8 mouse cellular contexts compared by ENCODE assay signal in genomic region chr2:78870443-78871025, GRCm38 (mm10). TPM values are rescaled to one million over a fixed set of nuclear protein-coding genes. Genes with fewer than 3 reads are reported as not detected.
DNase-seq lines count a peak whose midpoint lies in the region; ATAC-seq and TF ChIP-seq lines count a peak whose summit lies in the region.

No protein-coding gene starts in this region.

- H3K9ac ChIP-seq in heart, embryonic 14.5 days (ENCODE audit: low read length) = peak overlapping the region; percentile 98
- H3K9ac ChIP-seq in liver, embryonic 14.5 days (replicated peaks) = peak overlapping the region; percentile 100

- H3K9me3 ChIP-seq in heart, embryonic 14.5 days (ENCODE audit: control insufficient read depth, low read length) = no peaks in the 10 kb centered on the region
- H3K9me3 ChIP-seq in liver, embryonic 14.5 days (ENCODE audit: control insufficient read depth, low read length) = no peaks in the 10 kb centered on the region

- no peak for TF ChIP-seq EP300 in liver, embryonic 14.5 days (IDR thresholded peaks at IDR 0.05; ENCODE audit: low read depth)

- H3K27ac ChIP-seq in heart, embryonic 14.5 days (replicated peaks in 1 of 2; ENCODE audit: control insufficient read depth in 1 of 2, insufficient read depth in 1 of 2, low read depth in 2 of 2, low read length in 2 of 2) = peak overlapping the region; percentile 54 to 99
- H3K27ac ChIP-seq in liver, embryonic 14.5 days = peak overlapping the region; percentile 89

- peaks cover 20% of the 10 kb centered on the region for H3K36me3 ChIP-seq in heart, embryonic 14.5 days (ENCODE audit: control insufficient read depth, insufficient read depth, low read length)
- peaks cover 27% of the 10 kb centered on the region for H3K36me3 ChIP-seq in liver, embryonic 14.5 days (replicated peaks; ENCODE audit: control insufficient read depth, insufficient read depth, low read depth)

- no peaks in the 10 kb centered on the region for H3K27me3 ChIP-seq in heart, embryonic 14.5 days (ENCODE audit: control insufficient read depth, insufficient read depth, low read length)
- H3K27me3 ChIP-seq in liver, embryonic 14.5 days (ENCODE audit: control insufficient read depth, insufficient read depth, low read length) = no peaks in the 10 kb centered on the region

- H3K4me2 ChIP-seq in heart, embryonic 14.5 days (ENCODE audit: low read length) = peak overlapping the region; percentile 73
- H3K4me2 ChIP-seq in liver, embryonic 14.5 days (ENCODE audit: low read depth) = peak overlapping the region; percentile 75

- 5% methylated on average over 10 of the region's 10 CpGs for WGBS in heart, embryonic 14.5 days
- 13% methylated on average over 10 of the region's 10 CpGs for WGBS in liver, embryonic 14.5 days (ENCODE audit: insufficient replicate concordance)

- H3K4me3 ChIP-seq in heart, embryonic 14.5 days (ENCODE audit: control insufficient read depth in 1 of 2, insufficient read depth in 1 of 2, low read depth in 1 of 2, low read length in 2 of 2) = peak overlapping the region; percentile 69 to 83
- peak overlapping the region; percentile 80 to 100 for H3K4me3 ChIP-seq in liver, embryonic 14.5 days (ENCODE audit: insufficient read depth in 1 of 2, low read depth in 2 of 2, low read length in 2 of 2)

- peaks cover 6 to 40% of the 10 kb centered on the region in 2 experiments for H3K4me1 ChIP-seq in heart, embryonic 14.5 days (ENCODE audit: control insufficient read depth in 2 of 2, insufficient read depth in 2 of 2, low read length in 2 of 2)
- peaks cover 22 to 25% of the 10 kb centered on the region in 2 experiments for H3K4me1 ChIP-seq in liver, embryonic 14.5 days (replicated peaks; ENCODE audit: control insufficient read depth in 2 of 2, insufficient read depth in 2 of 2, low read length in 1 of 2)

- peak; percentile 32 to 74 for DNase-seq in adrenal gland, adult (ENCODE audit: inconsistent age in 2 of 2, low spot score in 1 of 2)
- DNase-seq in adrenal gland, postnatal 25 days = no peak
- peak; percentile 22 for DNase-seq in right cerebral cortex, postnatal 25 days
- DNase-seq in right cerebral cortex, postnatal 36 days (ENCODE audit: low spot score in 2 of 2) = no peak
- DNase-seq in liver, embryonic 14.5 days (ENCODE audit: low read depth in 3 of 3, low spot score in 3 of 3) = no peak
- DNase-seq in retina, postnatal 1 day = peak; percentile 32
- no peak for DNase-seq in yolk sac, embryonic 10.5 days (ENCODE audit: low spot score)

- no peak for ATAC-seq in heart, embryonic 14.5 days (ENCODE audit: insufficient number of reproducible peaks, insufficient read depth, low FRiP score, low read depth)
- ATAC-seq in liver, embryonic 14.5 days (ENCODE audit: insufficient read depth) = no peak

- TF ChIP-seq CTCF in liver, embryonic 14.5 days (IDR thresholded peaks at IDR 0.05; ENCODE audit: low read depth) = no peak

RNA-seq across cellular contexts. Expression of gene Ube2e3, which starts 2.6 kb away (rescaled TPM):
- total RNA-seq in adrenal gland, postnatal 25 days (2021) = 64.3 and 78.5 TPM in 2 replicates
- 128 and 136 TPM in 2 replicates for polyA plus RNA-seq in heart, embryonic 14.5 days (2014; fragmentation: Nextera tagmentation; extraction: Ambion mirVana)
- 30.0 and 39.1 TPM in 2 replicates for polyA plus RNA-seq in liver, embryonic 14.5 days (2012; rRNA removed)
- polyA plus RNA-seq in liver, embryonic 14.5 days (2014; fragmentation: Nextera tagmentation; extraction: Ambion mirVana) = 92.1 and 104 TPM in 2 replicates

Comparison
In these comparisons a context has a peak if more than half of its experiments do, and no peak if none do; other contexts are left out.
1. DNase-seq: peak in adrenal gland, adult (2 of 2), right cerebral cortex, postnatal 25 days (single experiment) and retina, postnatal 1 day (single experiment); none in adrenal gland, postnatal 25 days (single experiment), right cerebral cortex, postnatal 36 days (0 of 2), liver, embryonic 14.5 days (0 of 3) and yolk sac, embryonic 10.5 days (single experiment).